Mouse (Mus musculus) B cell, adult 67 days (primary cell): ENCODE results near the gene Ndufa12. TPM values are rescaled to one million over a fixed set of nuclear protein-coding genes. Genes with fewer than 3 reads are reported as not detected.

Source experiments
- total RNA-seq, 2 experiments: library from RNA; stranded (reverse); gene quantifications; 4 replicates each; pipeline ENCODE4 v1.2.4; 2023

The Ndufa12 gene
- 10 to 100 TPM; 55.7 to 64.3 TPM for total RNA-seq

GRCm38 (mm10) chr10:94198482-94199405, at the start of gene Ndufa12:
Gene Ndufa12, plus strand, starts transcription at chr10:94198720.

Other genes starting within 250 kb of the Ndufa12 start
- gene Vezt, start 162.9 kb upstream of the Ndufa12 start, total RNA-seq = 10 to 100 TPM; 18.1 to 25.0 TPM
- gene Fgd6, start 162.7 kb upstream of the Ndufa12 start, total RNA-seq = 10 to 100 TPM; 17.9 to 27.4 TPM
- gene Nr2c1, start 50.7 kb upstream of the Ndufa12 start, total RNA-seq = 1 to 10 TPM; 6.0 to 7.3 TPM
- gene Gm4792, start 100.0 kb downstream of the Ndufa12 start, total RNA-seq = not detected
- gene Tmcc3, start 113.2 kb downstream of the Ndufa12 start, total RNA-seq = 10 to 100 TPM; 19.6 to 23.8 TPM